Mouse (Mus musculus) ES-E14 (cell line): ENCODE results near the gene Fth1.

Experiments
- MAFK ChIP-seq: IDR thresholded peaks from 2 replicates; pipeline ENCODE4 v1.6.1; 2014; ENCODE audit warnings: mild to moderate bottlenecking, low read depth, low read length, inconsistent platforms; ENCODE audit not compliant: insufficient read depth
- ZC3H11A ChIP-seq: IDR thresholded peaks from 2 replicates; pipeline ENCODE4 v1.6.1; 2012; ENCODE audit warnings: low read depth, mild to moderate bottlenecking, inconsistent platforms, low read length, borderline replicate concordance
- ZNF384 ChIP-seq: IDR thresholded peaks from 2 replicates; pipeline ENCODE4 v1.6.1; 2012; ENCODE audit warnings: low read depth, low read length, inconsistent platforms

GRCm38 (mm10) chr19:10019214-10019760 lies 38.9 kb downstream of the Fth1 start:
- TF ChIP-seq MAFK = no peak
- no peak for TF ChIP-seq ZC3H11A
- TF ChIP-seq ZNF384 = no peak
